Mouse (Mus musculus) neural tube, embryonic 11.5 days (tissue): ENCODE results near the gene Gpc3. TPM values are rescaled to one million over a fixed set of nuclear protein-coding genes. Genes with fewer than 3 reads are reported as not detected.

Experiments used
- ATAC-seq: fragments of 200-750 bp; cut with Nextera tagmentation; 2 replicates; pipeline ENCODE4 v1.8.0; 2017; ENCODE audit warnings: moderate number of reproducible peaks, mild to moderate bottlenecking, moderate TSS enrichment, moderate library complexity; ENCODE audit not compliant: insufficient read depth, low FRiP score, low TSS enrichment
- DNase-seq: peaks from one replicate; pipeline ENCODE4 v3.0.0-alpha.2; 2015; ENCODE audit warnings: low spot score
- H3K27ac ChIP-seq: fragments of 300-500 bp; sonication (generic); 2 replicates; pipeline ENCODE4 v1.5.1; 2014; ENCODE audit warnings: low read depth, mild to moderate bottlenecking, low read length
- H3K27me3 ChIP-seq: fragments of 300-500 bp; sonication (generic); 2 replicates; pipeline ENCODE4 v1.6.1; 2014; ENCODE audit warnings: mild to moderate bottlenecking, low read length, mixed read lengths; ENCODE audit not compliant: control insufficient read depth, insufficient read depth
- H3K36me3 ChIP-seq: fragments of 300-500 bp; sonication (generic); 2 replicates; pipeline ENCODE4 v1.6.1; 2014; ENCODE audit warnings: mild to moderate bottlenecking, low read length, moderate library complexity, mixed read lengths; ENCODE audit not compliant: control insufficient read depth, insufficient read depth
- H3K4me1 ChIP-seq: fragments of 300-500 bp; sonication (generic); 2 replicates; pipeline ENCODE4 v1.6.1; 2014; ENCODE audit warnings: low read length, mixed read lengths; ENCODE audit not compliant: control insufficient read depth, insufficient read depth
- H3K4me2 ChIP-seq: fragments of 300-500 bp; sonication (generic); 2 replicates; pipeline ENCODE4 v1.6.1; 2014; ENCODE audit warnings: low read depth, mild to moderate bottlenecking, moderate library complexity
- H3K4me3 ChIP-seq: fragments of 300-500 bp; sonication (generic); 2 replicates; pipeline ENCODE4 v1.5.1; 2014; ENCODE audit warnings: low read depth, low read length
- H3K9ac ChIP-seq: fragments of 300-500 bp; sonication (generic); 2 replicates; pipeline ENCODE4 v1.6.1; 2014; ENCODE audit warnings: mild to moderate bottlenecking, low read length
- H3K9me3 ChIP-seq: fragments of 300-500 bp; sonication (generic); 2 replicates; pipeline ENCODE4 v1.6.1; 2016; ENCODE audit warnings: low read length; ENCODE audit not compliant: control insufficient read depth
- WGBS: fragments of 180-500 bp; shearing (Covaris S2); extraction: QIAGEN DNeasy Blood & Tissue Kit; methylation state at CpG from one replicate; pipeline ENCODE4 v1.1.7; 2014; 5-methylcytosine and 5-hydroxymethylcytosine counted together
- polyA plus RNA-seq: library from polyadenylated mRNA; unstranded; fragments of >200 nt; fragmentation: Nextera tagmentation; extraction: Ambion mirVana; gene quantifications from 2 replicates; pipeline ENCODE4 v1.2.1, GENCODE M21; 2014

Gpc3 gene
- polyA plus RNA-seq, 1 experiment from 2014 or later, result 490 TPM

DNA sequence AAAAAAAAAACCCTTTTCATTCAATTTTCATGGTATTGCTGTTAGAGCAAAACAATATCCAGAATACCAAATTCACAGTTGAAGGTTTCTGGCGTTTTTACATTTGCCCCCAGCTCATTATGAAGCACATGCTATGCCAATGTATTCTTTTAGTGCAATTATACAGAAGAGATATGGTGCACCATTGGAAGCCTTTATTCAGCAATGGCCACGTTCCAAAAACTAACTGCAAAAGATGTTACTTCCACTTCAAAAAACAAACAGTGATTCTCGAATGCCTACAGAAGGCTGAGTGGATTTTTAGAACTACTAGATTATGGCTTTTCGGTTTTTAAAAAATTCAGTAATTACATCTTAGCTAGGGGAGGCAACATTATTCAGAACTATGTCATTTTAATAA lies 124.3 kb downstream of the Gpc3 start:
- Histone ChIP-seq H3K27ac (no peak overlapping the region), H3K4me3 (no peak overlapping the region), H3K4me2 (no peak overlapping the region), H3K9ac (no peak overlapping the region), H3K36me3 (no peaks in the 10 kb centered on the region), H3K9me3 (no peaks in the 10 kb centered on the region), H3K4me1 (no peaks in the 10 kb centered on the region), H3K27me3 (no peaks in the 10 kb centered on the region)
- WGBS, result 77% methylated on average over 4 of the region's 4 CpGs
- DNase-seq (no peak), ATAC-seq (no peak)

DNA sequence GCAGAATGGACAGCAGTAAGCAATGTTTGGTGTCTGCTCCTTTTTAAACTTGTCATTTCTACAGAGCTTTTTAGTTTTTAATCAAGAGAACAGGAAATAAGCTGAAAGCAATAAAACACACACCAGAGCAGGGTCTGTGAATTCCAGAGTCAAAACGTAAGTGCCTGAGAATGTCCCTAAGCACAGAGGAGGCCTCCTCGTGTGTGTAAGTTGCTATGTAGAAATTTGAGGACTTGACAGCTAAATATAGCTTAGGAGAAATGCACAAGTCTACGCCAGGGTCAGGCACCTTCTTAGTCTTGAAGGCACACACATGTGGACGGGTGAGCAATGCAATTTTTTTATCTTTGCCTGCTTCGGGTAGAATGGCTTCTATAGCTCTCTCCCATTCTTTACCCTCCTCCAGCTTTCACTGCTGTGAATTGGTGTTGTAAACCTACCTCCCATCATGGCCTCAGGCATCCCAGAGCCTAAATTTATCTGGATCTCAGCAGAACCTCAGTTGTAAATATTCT lies 158.6 kb downstream of the Gpc3 start:
- H3K4me3 ChIP-seq, result no peak overlapping the region
- no peak overlapping the region for H3K4me2 ChIP-seq
- ATAC-seq (no peak), DNase-seq (no peak)
- no peaks in the 10 kb centered on the region for H3K4me1 ChIP-seq
- H3K27ac ChIP-seq, result no peak overlapping the region
- H3K27me3 ChIP-seq, result no peaks in the 10 kb centered on the region
- 35% methylated on average over 5 of the region's 5 CpGs for WGBS
- H3K36me3 ChIP-seq, result no peaks in the 10 kb centered on the region
- no peaks in the 10 kb centered on the region for H3K9me3 ChIP-seq
- no peak overlapping the region for H3K9ac ChIP-seq

DNA sequence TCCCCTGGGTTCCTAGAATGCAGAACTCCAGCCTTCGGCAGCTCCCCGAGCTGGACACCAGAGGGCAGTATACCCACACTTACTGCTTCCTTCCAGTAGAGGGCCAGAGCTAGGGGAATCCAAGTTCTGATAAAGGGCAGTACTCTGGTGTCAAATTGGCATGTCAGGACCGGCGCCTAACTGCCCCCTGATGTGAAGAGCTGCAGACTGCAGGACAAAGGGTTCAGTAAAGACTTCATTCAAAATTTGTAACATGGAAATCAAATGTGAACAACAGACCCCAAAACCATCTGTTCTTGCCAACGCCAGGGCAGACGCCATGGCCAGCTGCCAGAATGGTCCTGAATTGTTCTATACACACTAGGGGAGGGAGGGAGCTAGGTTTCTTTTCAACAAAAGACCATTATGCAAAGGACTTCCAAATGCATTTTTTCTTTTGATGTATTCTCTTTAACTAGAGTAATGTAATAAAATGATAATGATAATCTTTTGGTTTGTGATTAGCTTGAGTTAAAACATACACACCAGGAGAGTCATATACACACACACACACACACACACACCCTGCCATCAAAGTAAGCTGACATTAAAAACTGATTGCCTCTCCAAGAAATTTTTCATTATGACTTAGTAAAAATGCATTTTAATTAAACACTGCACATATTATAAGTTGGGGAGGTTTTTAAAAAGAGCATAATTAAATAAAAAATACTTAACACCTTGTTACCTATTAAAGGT lies 160.1 kb downstream of the Gpc3 start:
- peak; percentile 81 for DNase-seq
- WGBS, result 24% methylated on average over 6 of the region's 6 CpGs
- Histone ChIP-seq H3K4me1 (no peaks in the 10 kb centered on the region), H3K9ac (no peak overlapping the region), H3K4me2 (no peak overlapping the region), H3K36me3 (no peaks in the 10 kb centered on the region), H3K9me3 (no peaks in the 10 kb centered on the region), H3K27me3 (no peaks in the 10 kb centered on the region), H3K27ac (no peak overlapping the region), H3K4me3 (no peak overlapping the region)
- peak; percentile 87 for ATAC-seq

GRCm38 (mm10) chrX:52449177-52449576 lies 164.6 kb downstream of the Gpc3 start:
- no peaks in the 10 kb centered on the region for H3K27me3 ChIP-seq
- DNase-seq, result no peak
- WGBS, result 55% methylated on average over 2 of the region's 2 CpGs
- H3K4me3 ChIP-seq, result no peak overlapping the region
- no peaks in the 10 kb centered on the region for H3K36me3 ChIP-seq
- no peak overlapping the region for H3K9ac ChIP-seq
- H3K4me1 ChIP-seq, result no peaks in the 10 kb centered on the region
- no peak overlapping the region for H3K27ac ChIP-seq
- H3K9me3 ChIP-seq, result no peaks in the 10 kb centered on the region
- no peak for ATAC-seq
- H3K4me2 ChIP-seq, result no peak overlapping the region

DNA sequence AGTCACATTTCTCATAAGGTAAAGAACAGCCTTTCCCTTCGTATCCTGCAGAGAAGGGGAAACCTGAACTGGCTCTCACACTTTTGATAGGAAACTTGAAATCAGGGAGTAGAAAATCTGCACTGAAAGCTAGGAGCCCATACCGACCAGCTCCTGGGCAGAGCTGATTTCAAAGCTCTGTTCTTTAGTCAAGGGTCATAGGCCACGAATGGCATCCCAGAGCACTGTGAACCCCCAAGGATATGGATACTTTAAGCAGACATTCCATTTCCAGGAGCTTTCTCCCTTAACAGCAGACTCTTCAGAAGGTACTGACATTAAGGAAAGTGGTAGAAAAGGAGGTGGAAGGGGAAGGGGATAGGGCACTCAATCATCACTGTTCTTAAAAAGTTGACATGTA lies 165.3 kb downstream of the Gpc3 start:
- Histone ChIP-seq H3K4me2 (no peak overlapping the region), H3K4me3 (no peak overlapping the region), H3K9me3 (no peaks in the 10 kb centered on the region), H3K4me1 (no peaks in the 10 kb centered on the region), H3K36me3 (no peaks in the 10 kb centered on the region), H3K27me3 (no peaks in the 10 kb centered on the region), H3K27ac (no peak overlapping the region), H3K9ac (no peak overlapping the region)
- ATAC-seq, result no peak
- DNase-seq, result no peak
- WGBS, result 42% methylated on average over 3 of the region's 3 CpGs

GRCm38 (mm10) chrX:52446530-52446929 lies 167.2 kb downstream of the Gpc3 start:
- Histone ChIP-seq H3K4me3 (no peak overlapping the region), H3K27me3 (no peaks in the 10 kb centered on the region), H3K9ac (no peak overlapping the region), H3K4me1 (no peaks in the 10 kb centered on the region), H3K36me3 (no peaks in the 10 kb centered on the region), H3K9me3 (no peaks in the 10 kb centered on the region), H3K27ac (no peak overlapping the region), H3K4me2 (no peak overlapping the region)
- no peak for ATAC-seq
- WGBS, result 51% methylated on average over 3 of the region's 3 CpGs
- no peak for DNase-seq

DNA sequence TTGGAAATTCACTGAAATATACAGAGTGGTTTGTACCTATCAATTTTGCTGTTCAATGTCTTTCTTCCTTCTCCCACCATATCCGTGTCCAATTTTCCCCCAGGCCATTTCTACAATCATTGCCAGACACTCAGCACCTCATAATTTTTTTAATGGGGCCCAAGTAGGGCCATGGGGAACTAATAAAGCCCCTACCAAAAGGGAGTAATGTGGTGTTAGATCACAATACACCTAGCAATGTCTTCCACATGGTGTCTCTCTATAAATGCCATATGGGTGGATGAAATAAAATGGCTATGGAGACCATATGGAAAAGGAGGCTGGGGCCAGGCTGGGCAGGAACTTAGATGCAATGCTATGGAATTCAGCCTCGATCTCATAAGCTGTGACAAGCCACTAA lies 168.8 kb downstream of the Gpc3 start:
- Histone ChIP-seq H3K4me3 (no peak overlapping the region), H3K4me1 (no peaks in the 10 kb centered on the region), H3K36me3 (no peaks in the 10 kb centered on the region), H3K4me2 (no peak overlapping the region), H3K9ac (no peak overlapping the region), H3K27ac (no peak overlapping the region), H3K9me3 (no peaks in the 10 kb centered on the region), H3K27me3 (no peaks in the 10 kb centered on the region)
- no peak for ATAC-seq
- WGBS, result 52% methylated on average over 2 of the region's 2 CpGs
- DNase-seq, result no peak

DNA sequence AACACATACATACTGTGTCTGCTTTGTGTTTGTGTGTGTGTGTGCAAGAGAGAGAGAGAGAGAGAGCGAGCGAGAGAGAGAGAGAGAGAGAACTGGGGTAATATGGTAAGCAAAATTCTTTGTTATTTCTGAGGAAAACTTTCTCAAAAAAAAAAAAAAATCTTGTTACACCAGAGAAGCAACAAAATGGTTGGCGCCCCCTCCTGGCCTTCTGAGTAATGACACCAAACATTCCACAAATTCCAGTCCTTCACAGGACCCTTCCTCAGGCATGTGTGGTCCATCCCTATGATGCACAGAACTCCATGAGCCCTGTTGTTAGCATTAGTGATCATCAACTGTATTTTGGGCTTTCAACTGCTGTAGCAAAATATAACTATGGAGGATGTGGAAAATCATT lies 172.0 kb downstream of the Gpc3 start:
- ATAC-seq, result no peak
- H3K27ac ChIP-seq, result no peak overlapping the region
- DNase-seq, result no peak

GRCm38 (mm10) chrX:52439421-52439820 lies 174.3 kb downstream of the Gpc3 start:
- Histone ChIP-seq H3K36me3 (no peaks in the 10 kb centered on the region), H3K27me3 (no peaks in the 10 kb centered on the region), H3K4me1 (no peaks in the 10 kb centered on the region), H3K9me3 (no peaks in the 10 kb centered on the region), H3K27ac (no peak overlapping the region), H3K4me3 (no peak overlapping the region), H3K4me2 (no peak overlapping the region), H3K9ac (no peak overlapping the region)
- no peak for ATAC-seq
- WGBS, result 91% methylated on average over 5 of the region's 5 CpGs
- DNase-seq, result no peak

More for the DNA sequence above, 172.0 kb downstream of the Gpc3 start:
- Histone ChIP-seq H3K9me3 (no peaks in the 10 kb centered on the region), H3K4me2 (no peak overlapping the region), H3K27me3 (no peaks in the 10 kb centered on the region), H3K36me3 (no peaks in the 10 kb centered on the region), H3K4me3 (no peak overlapping the region), H3K9ac (no peak overlapping the region), H3K4me1 (no peaks in the 10 kb centered on the region)
- whole genome bisulfite sequencing, result 58% methylated on average over 3 of the region's 3 CpGs
